Mouse (Mus musculus): ENCODE data around the gene Arhgap11a. TPM values are rescaled to one million over a fixed set of nuclear protein-coding genes. Genes with fewer than 3 reads are reported as not detected.

Arhgap11a gene
- total RNA-seq, 2 experiments from 2014 or later = 1.3 to 1.6 TPM

DNA sequence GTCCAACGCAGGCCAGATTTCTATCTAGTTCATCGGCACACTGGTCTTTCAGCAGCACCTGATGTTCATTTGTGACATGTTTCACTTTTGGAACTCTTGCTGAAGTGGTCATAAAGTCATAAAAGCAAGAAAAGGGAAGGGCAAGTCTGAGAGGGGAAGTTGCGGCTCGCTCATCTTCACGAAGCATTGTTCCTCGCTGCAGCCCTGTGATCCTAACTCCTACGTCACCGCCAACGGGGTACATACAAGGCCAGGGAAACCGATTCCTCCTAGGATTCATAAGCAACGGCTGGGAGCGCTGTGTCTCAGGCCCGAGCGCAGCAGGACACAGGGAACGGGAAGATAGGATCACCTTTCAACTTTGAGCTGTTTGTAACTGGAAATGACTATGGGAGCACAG lies 28.3 kb downstream of the Arhgap11a start:
- DNase-seq (ENCODE audit: low spot score in 2 of 2) = no peak

DNA sequence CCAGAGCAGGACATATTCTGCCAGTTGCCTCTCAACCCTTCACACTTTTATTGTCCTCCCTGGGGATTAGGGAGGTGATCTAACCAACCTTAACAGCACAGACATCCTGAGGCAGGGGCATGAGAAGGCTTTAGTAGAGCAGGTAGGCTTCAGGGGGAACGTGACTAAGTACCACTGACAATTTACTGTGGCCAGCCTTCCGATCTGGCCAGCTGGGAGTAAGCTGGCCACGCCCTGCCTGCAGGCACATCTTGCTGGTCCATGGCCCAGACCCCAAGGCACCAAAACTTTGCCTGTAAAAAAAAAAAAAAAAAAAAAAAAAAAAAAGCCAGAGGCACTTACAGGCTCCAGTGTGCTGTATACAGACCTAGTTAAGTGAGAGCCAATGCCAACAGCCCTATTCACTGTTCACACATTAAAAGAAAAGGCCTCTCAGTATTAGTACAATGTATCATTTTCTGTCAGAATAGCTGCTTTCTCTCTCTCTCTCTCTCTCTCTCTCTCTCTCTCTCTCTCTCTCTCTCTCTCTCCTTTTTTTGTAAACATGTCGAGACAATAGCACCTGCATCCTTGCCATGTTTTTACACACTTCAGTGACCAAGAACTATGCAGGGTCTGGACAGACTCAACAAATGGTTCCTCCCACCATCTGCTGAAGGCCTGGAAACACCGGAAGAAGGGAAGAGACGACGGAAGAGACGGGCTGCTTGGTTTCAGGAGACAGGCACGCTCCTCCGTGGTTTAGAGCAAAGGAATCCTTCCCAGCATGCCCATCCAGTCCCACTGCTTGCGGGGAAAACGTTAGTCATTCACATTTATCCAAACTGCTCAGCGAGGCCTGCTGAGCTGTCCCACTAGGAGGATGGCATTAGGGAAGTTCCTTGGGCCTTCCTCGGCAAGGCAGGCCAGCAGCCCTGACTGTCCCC lies 30.5 kb downstream of the Arhgap11a start:
- DNase-seq (ENCODE audit: low spot score in 2 of 2) = no peak

DNA sequence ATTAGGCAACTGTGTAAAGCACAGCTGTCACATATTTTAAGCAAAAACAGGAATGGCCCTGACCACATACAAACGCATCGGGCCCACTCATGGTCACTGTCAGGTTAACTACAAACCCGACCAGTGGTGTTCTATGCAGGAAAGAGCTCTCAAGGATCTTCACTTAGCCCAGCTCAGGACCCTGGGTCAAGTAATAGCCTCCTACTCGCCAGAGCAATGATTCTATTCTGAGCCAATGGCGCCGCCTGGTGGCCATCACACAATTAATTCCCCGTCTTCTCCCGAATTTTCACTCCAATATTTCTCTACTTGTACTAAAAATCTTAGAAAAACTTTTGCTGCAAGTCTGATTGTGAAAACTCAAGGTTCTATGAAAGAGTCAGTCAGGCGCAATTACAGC lies 40.8 kb downstream of the Arhgap11a start:
- DNase-seq (ENCODE audit: low spot score in 2 of 2) = peak in 1 of 2 experiments; percentile 68

DNA sequence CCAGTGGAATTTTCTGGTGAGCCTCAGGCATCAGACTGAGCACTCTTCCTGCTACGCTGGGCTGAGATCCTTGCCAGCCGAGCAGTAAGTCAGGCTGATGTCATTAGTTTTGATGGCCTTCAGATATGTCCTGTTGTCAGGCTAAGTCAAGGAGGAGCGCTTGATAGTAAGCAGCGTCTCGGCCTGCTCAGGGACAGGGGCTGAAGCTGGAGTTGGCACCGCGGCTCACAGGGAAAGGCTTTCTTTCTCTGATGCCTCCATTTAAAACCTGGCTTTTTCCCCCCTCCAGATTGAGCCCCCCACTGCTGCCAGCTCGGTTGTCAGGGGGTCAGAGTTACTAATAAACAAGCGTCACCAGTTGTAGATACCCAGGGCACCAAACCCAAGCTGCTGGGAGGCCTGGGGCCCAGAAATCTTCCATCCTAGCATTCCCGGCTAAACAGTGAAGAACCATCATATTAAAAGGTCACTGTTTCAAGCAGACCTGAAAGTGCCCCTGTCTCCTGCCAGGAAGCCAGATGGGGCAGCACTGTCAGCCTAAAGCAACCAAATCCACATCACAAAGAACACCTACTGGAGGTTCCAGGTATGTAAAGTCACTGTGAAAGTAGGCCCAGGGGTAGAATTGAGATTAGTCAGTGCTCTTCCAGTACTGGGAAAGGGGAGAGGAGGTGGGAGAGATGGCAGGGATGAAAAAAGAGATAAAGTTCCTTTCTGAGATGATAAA lies 41.4 kb downstream of the Arhgap11a start:
- DNase-seq (ENCODE audit: low spot score in 2 of 2) = no peak

DNA sequence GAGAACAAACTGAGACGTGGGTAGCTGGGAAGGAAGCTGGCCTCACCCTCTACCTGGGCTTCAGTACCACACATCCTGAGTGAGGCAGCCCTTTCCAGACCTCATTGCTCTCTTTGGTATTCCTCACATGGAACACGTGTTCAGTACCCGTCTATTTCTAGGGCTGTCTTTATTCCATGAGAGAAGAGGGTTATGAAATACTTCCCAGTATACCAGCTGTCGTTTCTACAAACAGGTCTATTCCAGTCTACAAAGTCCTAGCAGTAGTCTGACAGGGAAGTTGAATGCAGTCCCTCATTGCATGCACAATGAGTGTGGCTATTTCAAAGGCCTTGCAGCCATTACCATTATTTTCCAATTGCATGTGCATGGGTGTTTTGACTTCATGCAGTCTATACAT lies 42.7 kb downstream of the Arhgap11a start:
- DNase-seq (ENCODE audit: low spot score in 2 of 2) = peak in 1 of 2 experiments; percentile 40

DNA sequence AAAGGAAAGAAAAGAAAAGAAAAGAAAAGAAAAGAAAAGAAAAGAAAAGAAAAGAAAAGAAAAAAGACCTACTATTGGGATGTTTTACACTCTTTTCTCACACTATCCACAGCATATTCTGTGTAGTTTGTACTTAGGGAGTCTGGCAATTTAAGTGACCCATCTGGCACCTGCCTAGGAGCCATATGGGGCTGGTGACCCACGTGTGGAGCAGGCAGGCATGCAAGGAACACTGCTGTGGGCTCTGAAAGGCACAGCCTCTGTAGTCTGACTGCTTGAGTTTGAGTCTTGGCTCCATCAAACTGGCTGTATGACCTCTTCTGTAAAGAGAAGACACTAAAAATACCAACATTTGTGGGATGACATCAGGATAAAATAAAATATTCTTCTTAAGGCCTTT lies 44.7 kb downstream of the Arhgap11a start:
- DNase-seq (ENCODE audit: low spot score in 2 of 2) = no peak

DNA sequence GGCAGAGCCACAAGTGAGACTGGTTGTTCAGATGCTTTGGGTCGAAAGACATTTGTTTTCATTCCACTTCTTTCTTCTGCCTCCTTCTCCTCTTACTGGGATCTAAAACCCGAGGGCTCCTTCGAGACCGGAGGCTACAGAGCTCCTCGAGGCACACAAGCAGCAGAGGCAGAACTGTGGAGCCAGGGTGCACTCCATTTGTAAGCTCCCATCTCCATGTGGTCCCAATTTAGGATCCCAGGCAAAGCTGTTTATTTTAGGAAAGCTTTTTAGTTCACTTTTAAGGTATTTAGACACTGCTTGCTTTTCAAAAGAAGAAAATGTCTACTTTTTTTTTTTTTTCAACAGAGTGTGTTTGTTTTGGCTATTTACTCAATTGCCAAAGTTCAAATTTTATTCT lies 47.6 kb downstream of the Arhgap11a start:
- no peak for DNase-seq (ENCODE audit: low spot score in 2 of 2)

DNA sequence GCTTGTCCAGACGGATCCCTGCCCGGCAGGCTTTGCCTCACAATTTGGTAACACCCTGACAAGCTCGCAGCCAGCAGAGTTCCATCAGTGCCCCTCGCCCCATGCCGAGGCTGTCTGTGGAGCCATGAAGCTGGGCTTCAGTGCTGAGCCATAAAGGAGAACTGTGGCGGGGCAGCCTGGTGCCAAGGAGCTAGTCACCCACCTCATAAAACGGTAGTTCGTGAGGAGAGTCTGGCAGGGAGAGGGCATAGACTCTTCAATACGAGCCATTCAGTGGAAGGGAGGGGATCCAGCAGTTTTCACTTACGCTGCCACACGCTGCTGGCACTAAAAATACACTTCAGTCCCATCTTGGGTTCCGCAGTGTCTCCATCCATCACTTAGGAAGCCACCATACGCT lies 49.9 kb downstream of the Arhgap11a start:
- no peak for DNase-seq (ENCODE audit: low spot score in 2 of 2)

DNA sequence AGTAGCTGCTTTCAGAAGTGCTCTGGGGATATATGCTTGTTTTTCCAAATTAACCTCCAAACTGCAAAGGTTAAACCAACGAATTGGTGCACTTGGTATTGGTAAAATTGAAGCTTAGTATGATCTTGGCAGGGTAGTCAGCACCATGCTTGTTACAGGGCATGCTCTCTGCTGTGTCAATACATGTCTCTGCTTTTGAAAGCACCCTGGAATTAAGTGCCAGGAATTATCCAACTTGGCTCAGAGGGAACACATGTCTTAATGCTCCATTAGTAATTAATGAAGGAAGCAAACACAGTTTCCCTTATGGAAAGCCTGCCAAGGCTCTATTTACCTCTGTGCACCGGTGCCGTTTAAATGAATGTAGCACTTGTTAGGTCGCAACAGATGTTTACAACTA lies 53.3 kb downstream of the Arhgap11a start:
- no peak for DNase-seq (ENCODE audit: low spot score in 2 of 2)

DNA sequence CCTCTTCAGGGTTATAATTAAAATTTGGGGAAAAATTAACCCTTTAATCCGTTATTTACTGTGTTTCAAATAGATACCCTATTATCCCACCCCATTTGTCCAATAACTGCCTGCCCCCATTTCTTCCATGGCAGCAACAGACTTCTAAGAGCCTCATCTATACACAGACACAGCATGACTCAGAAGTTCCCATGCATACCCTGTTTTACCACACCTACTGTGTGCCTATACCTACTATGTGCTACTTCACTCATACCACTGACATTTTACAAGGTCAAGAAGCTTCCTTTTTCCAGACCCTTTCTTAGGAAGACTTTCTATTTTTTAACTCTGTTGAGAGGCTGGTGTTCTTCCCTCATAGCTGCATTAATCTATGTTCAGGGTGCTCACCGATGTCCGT lies 54.9 kb downstream of the Arhgap11a start:
- no peak for DNase-seq (ENCODE audit: low spot score in 2 of 2)

DNA sequence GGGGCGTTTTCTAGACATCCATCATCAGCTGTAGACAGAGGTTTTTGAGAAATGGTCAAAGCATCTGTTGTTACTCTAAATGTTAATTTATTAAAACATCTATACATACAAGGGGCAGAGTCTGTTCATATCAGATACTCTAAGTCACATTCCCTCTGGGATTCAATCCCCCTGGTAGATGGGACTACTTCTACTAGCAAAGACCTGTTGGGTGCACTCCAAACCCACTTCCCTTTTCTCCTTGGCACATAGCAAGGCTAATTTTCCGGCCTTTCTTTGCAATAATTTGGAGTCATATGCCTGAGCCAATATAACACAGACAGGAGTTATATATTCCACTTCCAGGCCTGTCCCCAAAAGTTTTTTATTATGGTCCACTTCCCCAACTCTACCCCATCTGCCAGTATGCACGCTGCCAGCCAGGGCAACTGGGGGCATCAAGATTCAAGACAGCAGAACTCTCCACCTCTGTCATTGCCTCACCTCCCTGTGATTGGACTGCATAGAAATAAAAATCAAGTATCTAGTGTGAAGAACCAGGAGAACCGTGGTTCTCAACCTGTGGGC lies 59.6 kb downstream of the Arhgap11a start:
- no peak for DNase-seq (ENCODE audit: low spot score in 2 of 2)

DNA sequence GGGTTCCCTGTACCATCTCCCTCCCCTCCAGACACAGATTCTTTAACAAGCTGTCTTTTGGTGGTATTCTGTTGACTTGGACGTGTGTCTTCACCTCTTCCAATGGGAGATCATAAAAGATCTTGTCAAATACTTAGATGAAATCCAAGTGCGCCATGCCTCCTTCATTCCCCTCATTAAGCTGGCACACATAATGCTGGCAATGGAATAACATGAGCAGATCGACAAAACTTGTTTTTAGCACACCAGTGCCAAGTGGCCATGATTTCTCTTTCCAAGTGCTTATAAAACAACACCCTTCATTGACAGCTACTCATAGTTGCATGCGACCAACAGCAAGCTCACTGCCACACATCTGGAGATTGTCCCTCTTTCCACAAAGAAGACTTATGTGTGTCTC lies 60.6 kb downstream of the Arhgap11a start:
- no peak for DNase-seq (ENCODE audit: low spot score in 2 of 2)

DNA sequence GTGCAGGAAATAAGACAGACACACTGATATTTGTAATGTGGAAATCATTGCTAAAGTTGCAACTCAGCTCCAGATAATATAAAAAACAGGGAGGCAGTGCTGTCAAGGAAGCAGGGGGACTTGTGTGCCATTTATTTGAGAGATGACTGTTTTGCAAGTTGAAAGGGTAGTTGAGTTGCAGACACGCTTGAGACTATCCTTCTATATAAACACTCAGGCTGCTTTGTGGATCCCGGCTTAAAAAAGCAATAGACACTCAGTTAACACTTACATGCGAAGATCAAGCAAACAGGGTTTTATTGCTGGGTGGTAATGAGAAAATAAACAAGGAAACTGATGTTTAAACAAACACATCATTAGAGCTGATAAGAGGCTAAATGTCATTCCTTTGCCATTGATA lies 63.6 kb downstream of the Arhgap11a start:
- no peak for DNase-seq (ENCODE audit: low spot score in 2 of 2)

DNA sequence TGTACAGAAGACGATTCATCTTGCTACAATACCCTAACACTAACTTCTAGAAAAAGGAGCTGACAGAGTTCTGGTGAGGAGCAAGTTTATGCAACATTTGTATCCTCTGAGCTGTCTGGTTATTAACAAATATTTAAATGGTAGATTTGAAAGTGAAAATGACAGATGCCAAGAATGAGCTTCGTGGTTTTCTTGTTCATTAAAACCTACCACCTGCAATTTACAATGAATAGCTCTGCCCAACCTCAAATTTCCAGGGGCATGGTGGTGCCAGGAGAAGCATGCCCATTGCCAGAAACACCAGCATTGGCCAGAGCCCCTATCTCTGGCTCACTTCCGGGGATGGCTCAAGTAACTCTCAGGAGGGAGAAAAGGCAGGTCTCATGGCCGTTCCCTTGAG lies 66.9 kb downstream of the Arhgap11a start:
- no peak for DNase-seq (ENCODE audit: low spot score in 2 of 2)

Other genes starting within 250 kb of the Arhgap11a start
- 1 to 10 TPM; 5.6 to 7.4 TPM for gene Grem1, start 90.0 kb downstream of the Arhgap11a start, total RNA-seq (2021)
- 100 to 1,000 TPM; 404 to 421 TPM for gene Scg5, start 19.5 kb downstream of the Arhgap11a start, total RNA-seq (2021)
- 1 to 10 TPM; 4.5 to 4.8 TPM for gene Gjd2, start 165.0 kb upstream of the Arhgap11a start, total RNA-seq (2021)
- gene Actc1, start 204.9 kb upstream of the Arhgap11a start, total RNA-seq (2021) = not detected